ENCODE assay signal across 1 mouse cellular context in the genomic region with DNA sequence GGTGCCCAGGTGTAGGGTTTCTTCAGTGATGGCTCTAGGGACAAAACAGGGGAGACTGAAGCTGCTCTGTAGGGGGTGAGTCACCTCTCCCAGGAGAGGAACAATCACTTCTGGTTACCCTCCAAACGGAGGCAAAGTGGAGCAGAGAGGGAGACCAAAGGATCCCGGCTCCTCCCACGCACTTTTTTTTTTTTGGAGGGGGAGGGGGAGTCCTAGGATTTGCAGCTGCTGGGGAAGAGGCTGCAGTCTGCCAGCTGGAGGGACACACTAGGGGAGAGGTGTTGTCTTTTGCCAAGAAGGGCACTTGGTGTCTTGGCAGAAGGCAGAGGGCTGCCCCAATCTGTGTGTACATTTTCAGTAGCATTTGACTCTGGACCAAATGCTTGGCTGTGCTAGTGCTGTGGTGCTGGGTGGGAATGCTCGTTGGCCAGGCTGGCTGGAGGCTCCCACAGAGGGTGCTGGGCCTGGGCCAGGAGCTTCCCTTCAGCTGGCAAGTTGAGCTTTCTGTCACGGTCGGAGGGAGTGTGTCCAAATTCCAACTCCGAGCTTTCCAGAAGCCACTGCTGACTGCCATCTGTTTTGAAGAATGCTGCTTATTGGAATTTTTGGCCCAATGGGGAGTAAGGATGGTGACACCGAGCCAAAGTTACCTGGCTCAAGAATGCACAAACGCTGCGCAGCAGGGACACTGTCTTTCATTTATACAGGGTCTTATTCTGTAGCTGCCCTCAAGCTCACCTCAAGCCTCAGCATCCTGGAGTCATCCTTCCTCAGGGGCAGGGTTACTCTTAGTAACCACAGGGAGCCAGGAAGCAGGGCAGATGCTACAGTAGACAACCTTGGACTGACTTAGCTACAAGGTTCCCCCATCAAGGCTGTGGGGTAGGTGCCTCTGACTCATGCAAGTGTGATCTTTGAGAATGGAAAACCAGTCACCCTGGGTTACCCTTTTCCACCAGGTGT.
TF ChIP-seq lines count a peak whose summit lies in the region.

No protein-coding gene starts in this region.

TF ChIP-seq in ES-E14, 5 proteins besides CTCF, POLR2A, EP300 and RAD21:
- TF ChIP-seq CHD2 (IDR thresholded peaks at IDR 0.05; ENCODE audit: low read depth, low read length) (0 out of 2 replicates have a peak, but pooled peaks have one; percentile 19), ZNF384 (IDR thresholded peaks at IDR 0.05; ENCODE audit: low read depth, low read length) (peak; percentile 97), ZC3H11A (IDR thresholded peaks at IDR 0.05; ENCODE audit: borderline replicate concordance, low read depth, low read length) (no peak), HCFC1 (IDR thresholded peaks at IDR 0.05; ENCODE audit: borderline replicate concordance, insufficient read depth, low read length) (no peak; the same call in 1 of the 2 replicates)
